Mouse (Mus musculus): ENCODE results near the gene Gba. TPM values are rescaled to one million over a fixed set of nuclear protein-coding genes. Genes with fewer than 3 reads are reported as not detected.

Gene Gba
- polyA plus RNA-seq, 2 experiments = 51.2 to 53.3 TPM

DNA sequence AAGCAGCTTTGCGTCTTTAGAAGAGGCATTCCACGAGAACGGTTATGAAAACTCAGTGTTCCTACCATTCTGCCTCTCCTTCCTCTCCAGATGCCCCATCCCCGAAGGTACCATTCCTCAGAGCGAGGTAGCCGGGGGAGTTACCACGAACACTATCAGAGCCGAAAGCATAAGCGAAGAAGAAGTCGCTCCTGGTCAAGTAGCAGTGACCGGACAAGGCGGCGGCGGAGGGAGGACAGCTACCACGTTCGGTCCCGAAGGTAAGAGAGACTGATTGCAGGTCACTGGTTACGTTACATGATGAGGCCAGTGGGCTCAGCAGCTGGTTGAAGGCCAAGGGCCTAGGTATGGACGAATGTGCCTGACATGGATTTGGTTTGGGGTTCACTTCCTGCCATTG, 35.8 kb upstream of the Gba start:
- no peak overlapping the region for H3K4me3 ChIP-seq (replicated peaks; ENCODE audit: low read length)
- no peaks in the 10 kb centered on the region for H3K9me3 ChIP-seq (ENCODE audit: control insufficient read depth, low read length)
- DNase-seq (ENCODE audit: low spot score) (no peak), ATAC-seq (ENCODE audit: low FRiP score, low read depth) (no peak)
- 92% methylated on average over 19 of the region's 19 CpGs for WGBS
- no peaks in the 10 kb centered on the region for H3K27me3 ChIP-seq (ENCODE audit: control insufficient read depth, insufficient read depth, low read length)
- H3K4me1 ChIP-seq (ENCODE audit: control insufficient read depth, insufficient read depth, low read length) = peaks cover 12% of the 10 kb centered on the region
- no peak for TF ChIP-seq POLR2A (IDR thresholded peaks at IDR 0.05; ENCODE audit: borderline replicate concordance, extremely low read depth, insufficient read depth, insufficient read length)
- H3K36me3 ChIP-seq (ENCODE audit: control insufficient read depth, insufficient read depth, low read length) = peaks cover 56% of the 10 kb centered on the region
- no peak overlapping the region for H3K27ac ChIP-seq (replicated peaks; ENCODE audit: low read depth, low read length)
- H3K4me2 ChIP-seq (replicated peaks; ENCODE audit: low read depth, low read length, severe bottlenecking) = no peak overlapping the region
- no peak overlapping the region for H3K9ac ChIP-seq (ENCODE audit: low read depth, low read length, severe bottlenecking)

DNA sequence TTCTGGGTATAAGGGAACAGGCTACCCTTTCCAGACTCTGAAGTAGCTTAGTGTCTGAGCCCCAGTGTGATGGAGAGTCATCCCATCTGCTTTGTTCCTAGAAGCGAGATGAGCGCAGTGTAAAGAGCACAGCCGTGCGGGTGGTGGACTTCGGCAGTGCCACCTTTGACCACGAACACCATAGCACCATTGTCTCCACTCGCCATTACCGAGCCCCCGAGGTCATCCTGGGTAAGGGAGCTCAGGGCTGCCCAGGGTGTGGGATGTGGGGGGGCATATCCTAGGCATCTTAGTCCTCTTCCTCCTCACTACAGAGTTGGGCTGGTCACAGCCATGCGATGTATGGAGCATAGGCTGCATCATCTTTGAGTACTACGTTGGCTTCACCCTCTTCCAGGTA, 27.9 kb upstream of the Gba start:
- peaks cover 78% of the 10 kb centered on the region for H3K36me3 ChIP-seq (ENCODE audit: control insufficient read depth, insufficient read depth, low read length)
- H3K4me1 ChIP-seq (ENCODE audit: control insufficient read depth, insufficient read depth, low read length) = peaks cover 7% of the 10 kb centered on the region
- no peak for TF ChIP-seq POLR2A (IDR thresholded peaks at IDR 0.05; ENCODE audit: borderline replicate concordance, extremely low read depth, insufficient read depth, insufficient read length)
- no peak overlapping the region for H3K4me3 ChIP-seq (replicated peaks; ENCODE audit: low read length)
- H3K27ac ChIP-seq (replicated peaks; ENCODE audit: low read depth, low read length) = no peak overlapping the region
- DNase-seq (ENCODE audit: low spot score) = no peak
- 92% methylated on average over 11 of the region's 11 CpGs for WGBS
- H3K27me3 ChIP-seq (ENCODE audit: control insufficient read depth, insufficient read depth, low read length) = no peaks in the 10 kb centered on the region
- no peak overlapping the region for H3K9ac ChIP-seq (ENCODE audit: low read depth, low read length, severe bottlenecking)
- H3K9me3 ChIP-seq (ENCODE audit: control insufficient read depth, low read length) = no peaks in the 10 kb centered on the region
- no peak for ATAC-seq (ENCODE audit: low FRiP score, low read depth)
- H3K4me2 ChIP-seq (replicated peaks; ENCODE audit: low read depth, low read length, severe bottlenecking) = no peak overlapping the region

DNA sequence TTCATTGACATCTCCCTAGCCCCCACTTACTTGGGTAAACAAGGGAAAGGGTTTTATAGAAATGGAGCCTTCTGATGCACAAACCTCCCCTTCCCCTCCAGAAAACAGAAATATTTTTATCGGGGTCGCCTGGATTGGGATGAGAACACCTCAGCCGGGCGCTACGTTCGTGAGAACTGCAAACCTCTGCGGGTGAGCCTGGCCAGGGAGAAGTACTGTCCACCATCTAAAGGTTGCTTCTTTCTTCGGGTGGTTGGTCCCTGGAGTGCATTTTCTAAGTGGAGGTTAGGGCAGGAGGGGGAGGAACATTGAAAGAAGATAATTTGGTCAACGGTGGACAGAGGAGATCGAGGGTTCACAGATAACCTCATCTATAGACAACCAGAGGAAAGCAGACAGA, 27.2 kb upstream of the Gba start:
- no peak overlapping the region for H3K4me2 ChIP-seq (replicated peaks; ENCODE audit: low read depth, low read length, severe bottlenecking)
- DNase-seq (ENCODE audit: low spot score) (no peak), ATAC-seq (ENCODE audit: low FRiP score, low read depth) (no peak)
- H3K36me3 ChIP-seq (ENCODE audit: control insufficient read depth, insufficient read depth, low read length) = peaks cover 78% of the 10 kb centered on the region
- H3K4me3 ChIP-seq (replicated peaks; ENCODE audit: low read length) = no peak overlapping the region
- H3K27me3 ChIP-seq (ENCODE audit: control insufficient read depth, insufficient read depth, low read length) = no peaks in the 10 kb centered on the region
- no peak overlapping the region for H3K27ac ChIP-seq (replicated peaks; ENCODE audit: low read depth, low read length)
- H3K9me3 ChIP-seq (ENCODE audit: control insufficient read depth, low read length) = no peaks in the 10 kb centered on the region
- peaks cover 7% of the 10 kb centered on the region for H3K4me1 ChIP-seq (ENCODE audit: control insufficient read depth, insufficient read depth, low read length)
- TF ChIP-seq POLR2A (IDR thresholded peaks at IDR 0.05; ENCODE audit: borderline replicate concordance, extremely low read depth, insufficient read depth, insufficient read length) = no peak
- WGBS = 91% methylated on average over 10 of the region's 10 CpGs
- H3K9ac ChIP-seq (ENCODE audit: low read depth, low read length, severe bottlenecking) = no peak overlapping the region

DNA sequence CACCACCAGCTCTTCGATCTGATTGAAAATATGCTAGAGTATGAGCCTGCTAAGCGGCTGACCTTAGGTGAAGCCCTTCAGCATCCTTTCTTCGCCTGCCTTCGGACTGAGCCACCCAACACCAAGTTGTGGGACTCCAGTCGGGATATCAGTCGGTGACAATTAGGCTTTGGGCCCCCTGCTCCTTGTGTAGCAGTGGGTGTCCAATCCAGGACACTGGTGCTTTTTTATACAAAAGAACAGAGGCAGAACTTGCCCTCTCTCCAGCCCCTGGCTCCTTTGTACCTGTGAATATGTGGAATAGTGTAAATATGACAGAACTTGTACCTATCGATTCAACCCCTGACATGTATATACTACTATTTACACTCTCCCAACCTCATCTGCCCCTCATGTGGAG, 26.3 kb upstream of the Gba start:
- peaks cover 7% of the 10 kb centered on the region for H3K4me1 ChIP-seq (ENCODE audit: control insufficient read depth, insufficient read depth, low read length)
- 0 out of 2 replicates have a peak overlapping the region, but pooled peaks have one; percentile 0 for H3K4me3 ChIP-seq (replicated peaks; ENCODE audit: low read length)
- no peak for TF ChIP-seq POLR2A (IDR thresholded peaks at IDR 0.05; ENCODE audit: borderline replicate concordance, extremely low read depth, insufficient read depth, insufficient read length)
- no peaks in the 10 kb centered on the region for H3K9me3 ChIP-seq (ENCODE audit: control insufficient read depth, low read length)
- H3K4me2 ChIP-seq (replicated peaks; ENCODE audit: low read depth, low read length, severe bottlenecking) = no peak overlapping the region
- no peaks in the 10 kb centered on the region for H3K27me3 ChIP-seq (ENCODE audit: control insufficient read depth, insufficient read depth, low read length)
- no peak overlapping the region for H3K27ac ChIP-seq (replicated peaks; ENCODE audit: low read depth, low read length)
- peaks cover 77% of the 10 kb centered on the region for H3K36me3 ChIP-seq (ENCODE audit: control insufficient read depth, insufficient read depth, low read length)
- H3K9ac ChIP-seq (ENCODE audit: low read depth, low read length, severe bottlenecking) = no peak overlapping the region
- ATAC-seq (ENCODE audit: low FRiP score, low read depth) = no peak
- WGBS = 88% methylated on average over 7 of the region's 7 CpGs
- DNase-seq (ENCODE audit: low spot score) = no peak

DNA sequence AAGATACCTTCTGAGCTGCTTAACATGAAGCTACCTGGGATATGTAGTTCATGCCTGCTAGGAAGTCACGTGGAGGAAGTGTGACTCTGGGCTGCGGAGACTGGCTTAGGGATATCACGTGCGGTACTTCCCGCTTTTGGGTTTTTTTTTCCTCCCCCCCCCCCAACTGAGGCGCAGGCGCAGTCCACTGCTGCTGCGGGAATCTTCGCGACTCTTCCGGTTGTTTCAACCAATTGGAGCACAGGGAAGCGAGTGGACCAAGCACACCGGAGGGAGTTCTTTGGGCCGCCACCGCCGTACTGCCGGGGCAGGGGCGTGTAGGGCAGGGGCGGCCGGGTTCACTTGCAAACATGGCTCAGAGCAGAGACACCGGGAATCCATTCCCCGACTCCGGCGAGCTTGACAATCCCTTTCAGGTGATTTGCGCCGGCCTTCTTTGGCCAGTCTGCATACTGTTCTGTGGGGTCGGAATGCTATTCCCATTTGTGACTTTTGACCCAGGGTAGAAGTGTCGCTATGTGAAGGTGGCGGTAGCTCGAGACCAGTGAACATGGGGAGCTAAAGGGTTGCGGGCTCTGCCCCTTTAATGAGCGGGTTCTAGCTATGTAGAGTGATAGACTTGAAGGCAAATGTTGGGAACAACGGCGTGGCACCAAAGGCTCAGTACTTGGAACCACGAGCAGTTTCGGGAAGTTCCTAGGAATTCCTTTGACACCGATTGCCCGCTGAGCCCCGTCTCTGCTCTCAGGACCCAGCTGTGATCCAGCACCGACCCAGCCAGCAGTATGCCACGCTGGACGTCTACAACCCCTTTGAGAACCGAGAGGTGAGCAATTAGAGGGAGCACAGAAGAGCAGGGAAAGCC, 25.3 kb upstream of the Gba start, which contains the start of gene Scamp3:
TSS of gene Scamp3 (plus strand) at position 232 of the 865 bp plus-strand sequence.
- no peak; the same call in 1 of the 2 replicates for TF ChIP-seq POLR2A (IDR thresholded peaks at IDR 0.05; ENCODE audit: borderline replicate concordance, extremely low read depth, insufficient read depth, insufficient read length)
- peak within 1 kb of the TSS; percentile 84 for H3K9ac ChIP-seq (ENCODE audit: low read depth, low read length, severe bottlenecking)
- H3K9me3 ChIP-seq (ENCODE audit: control insufficient read depth, low read length) = no peaks in the 10 kb centered on the region
- peaks cover 7% of the 10 kb centered on the region for H3K4me1 ChIP-seq (ENCODE audit: control insufficient read depth, insufficient read depth, low read length)
- 2% methylated on average over 43 of the region's 43 CpGs for WGBS
- peaks cover 78% of the 10 kb centered on the region for H3K36me3 ChIP-seq (ENCODE audit: control insufficient read depth, insufficient read depth, low read length)
- H3K27me3 ChIP-seq (ENCODE audit: control insufficient read depth, insufficient read depth, low read length) = no peaks in the 10 kb centered on the region
- DNase-seq (ENCODE audit: low spot score) = peak; percentile 94
- H3K27ac ChIP-seq (replicated peaks; ENCODE audit: low read depth, low read length) = peak within 1 kb of the TSS; percentile 78
- peak within 1 kb of the TSS; percentile 89 for H3K4me2 ChIP-seq (replicated peaks; ENCODE audit: low read depth, low read length, severe bottlenecking)
- H3K4me3 ChIP-seq (replicated peaks; ENCODE audit: low read length) = peak within 1 kb of the TSS; percentile 83
- ATAC-seq (ENCODE audit: low FRiP score, low read depth) = peak; percentile 96

Data from limb, embryonic 14.5 days (tissue).